Mouse (Mus musculus) small intestine, adult 2 months (tissue): ENCODE measurements at regions not wholly inside any gene's neighbourhood (a gene's known extent, or its start where the extent isn't known, plus 50 kb on each side); places are given as distances from the start of the nearest gene placed in this dataset.

Experiments
- CTCF ChIP-seq: fragments of 200-500 bp; IDR thresholded peaks from 2 replicates; pipeline ENCODE4 v1.5.1; 2012; ENCODE audit warnings: low read depth, mild to moderate bottlenecking, control low read depth, inconsistent platforms, low read length, moderate library complexity, mixed read lengths; ENCODE audit not compliant: insufficient replicate concordance, insufficient read length; ENCODE audit errors: extremely low read depth
- POLR2A ChIP-seq: fragments of 200-500 bp; IDR thresholded peaks from 2 replicates; pipeline ENCODE4 v1.6.1; 2012; ENCODE audit warnings: low read depth, mild to moderate bottlenecking, control low read depth, inconsistent platforms, low read length, moderate library complexity

DNA sequence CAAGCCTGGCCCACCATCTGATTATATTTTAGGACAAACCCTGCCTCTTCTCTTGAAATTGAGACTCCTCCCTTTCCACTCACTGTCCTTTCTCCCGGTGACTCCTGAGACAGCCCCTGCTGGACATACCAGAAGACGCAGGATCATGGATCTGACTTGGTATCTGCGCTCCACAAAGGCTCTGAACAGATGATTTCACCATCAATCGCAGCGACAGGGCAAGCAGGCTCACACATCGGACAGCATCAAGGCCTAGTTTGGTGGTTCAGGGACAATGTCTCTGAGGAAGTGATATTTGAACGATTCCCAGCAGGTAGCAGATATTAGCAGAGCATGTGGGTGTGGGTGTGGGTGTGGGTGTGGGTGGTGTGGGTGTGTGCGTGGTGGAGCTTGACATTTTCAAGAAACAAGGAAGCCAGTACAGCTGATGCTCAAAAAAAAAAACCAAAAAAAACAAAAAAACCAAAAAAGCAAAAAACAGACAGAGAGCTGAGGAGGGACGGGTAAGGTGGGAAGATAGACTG, 51.7 kb upstream of the Arl8b start:
- no peak for TF ChIP-seq CTCF
- no peak for TF ChIP-seq POLR2A
